Mouse (Mus musculus): Measurements from ENCODE around the gene Pisd.

GRCm38 (mm10) chr5:32751736-32752135, 33.7 kb downstream of the Pisd start:
- TF ChIP-seq CTCF (IDR thresholded peaks at IDR 0.05; ENCODE audit: insufficient read depth, low read length) = no peak
- no peak for TF ChIP-seq POLR2A (IDR thresholded peaks at IDR 0.05; ENCODE audit: borderline replicate concordance, extremely low read depth, low read depth, low read length)

All from lung, adult 2 months (tissue).